ENCODE assay signal across 16 mouse cellular contexts in the genomic region with DNA sequence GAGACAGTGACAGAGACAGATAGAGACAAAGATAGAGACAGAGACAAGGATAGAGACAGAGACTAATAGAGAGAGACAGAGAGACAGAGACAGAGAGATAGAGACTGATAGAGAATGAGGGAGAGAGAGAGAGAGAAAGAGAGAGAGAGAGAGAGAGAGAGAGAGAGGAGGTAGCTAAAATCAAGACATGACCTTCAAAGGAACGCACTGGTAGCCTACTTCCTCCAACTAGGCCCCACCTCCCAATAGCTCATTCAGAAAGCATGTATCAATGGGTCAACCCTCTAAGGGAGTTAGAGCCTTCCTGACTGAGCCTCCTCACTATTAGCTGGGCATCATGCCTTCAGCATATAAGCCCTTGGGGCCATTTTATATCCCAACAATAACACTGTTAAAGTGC. TPM values are rescaled to one million over a fixed set of nuclear protein-coding genes. Genes with fewer than 3 reads are reported as not detected.
DNase-seq lines count a peak whose midpoint lies in the region; ATAC-seq lines count a peak whose summit lies in the region.
"Had no signal": no experiment of that assay in that cellular context is flagged by ENCODE, and none has a peak within 500 bp of the region (broad histone marks: within the 10 kb centered on the region; RNA-seq: fewer than 3 reads in every experiment).

No protein-coding gene starts in this region.

- no peaks in the 10 kb centered on the region for H3K36me3 ChIP-seq in forebrain, embryonic 15.5 days
- H3K36me3 ChIP-seq: embryonic facial prominence, embryonic 13.5 days; embryonic facial prominence, embryonic 15.5 days; forebrain, embryonic 10.5 days; forebrain, embryonic 12.5 days had no signal

- 100% methylated on average over 1 of the region's 1 CpGs for WGBS in forebrain, embryonic 15.5 days

- peak; percentile 85 for ATAC-seq in CD4-positive, CD25-positive, alpha-beta regulatory T cell, adult 4 months
- ATAC-seq in inflammation-experienced regulatory T-cells, adult 6 months, result peak; percentile 63
- ATAC-seq in forebrain, embryonic 15.5 days (replicated peaks), result no peak
- ATAC-seq: forebrain, embryonic 14.5 days; forebrain, postnatal 0 days had no signal

- H3K4me3 ChIP-seq in forebrain, embryonic 15.5 days, result no peak overlapping the region
- H3K4me3 ChIP-seq: embryonic facial prominence, embryonic 13.5 days; embryonic facial prominence, embryonic 15.5 days; erythroblast, embryonic 14.5 days; forebrain, embryonic 10.5 days; forebrain, embryonic 12.5 days had no signal

- no peaks in the 10 kb centered on the region for H3K27me3 ChIP-seq in forebrain, embryonic 15.5 days
- H3K27me3 ChIP-seq: embryonic facial prominence, embryonic 13.5 days; embryonic facial prominence, embryonic 15.5 days; forebrain, embryonic 12.5 days had no signal

- no peak overlapping the region for H3K9ac ChIP-seq in forebrain, embryonic 15.5 days (replicated peaks)
- H3K9ac ChIP-seq: embryonic facial prominence, embryonic 13.5 days; embryonic facial prominence, embryonic 15.5 days; forebrain, embryonic 12.5 days; forebrain, postnatal 0 days had no signal

- H3K9me3 ChIP-seq in forebrain, embryonic 15.5 days, result no peaks in the 10 kb centered on the region
- H3K9me3 ChIP-seq: embryonic facial prominence, embryonic 13.5 days; embryonic facial prominence, embryonic 15.5 days; forebrain, embryonic 10.5 days; forebrain, embryonic 12.5 days had no signal

- no peak overlapping the region for H3K27ac ChIP-seq in forebrain, embryonic 15.5 days (replicated peaks)
- H3K27ac ChIP-seq: embryonic facial prominence, embryonic 13.5 days; embryonic facial prominence, embryonic 15.5 days; forebrain, embryonic 10.5 days; forebrain, embryonic 12.5 days had no signal

- H3K4me1 ChIP-seq in forebrain, embryonic 15.5 days, result no peaks in the 10 kb centered on the region
- H3K4me1 ChIP-seq: embryonic facial prominence, embryonic 13.5 days; embryonic facial prominence, embryonic 15.5 days; forebrain, embryonic 10.5 days; forebrain, embryonic 12.5 days had no signal

- no peak overlapping the region for H3K4me2 ChIP-seq in forebrain, embryonic 15.5 days (replicated peaks)
- H3K4me2 ChIP-seq: embryonic facial prominence, embryonic 13.5 days; embryonic facial prominence, embryonic 15.5 days; forebrain, embryonic 12.5 days had no signal

- DNase-seq in kidney, adult 9 months, result no peak
- no peak for DNase-seq in adrenal gland, adult 2 months
- DNase-seq: adrenal gland, postnatal 10 days; adrenal gland, postnatal 25 days; embryo, embryonic 11 days; forebrain, postnatal 0 days had no signal

RNA-seq across cellular contexts. Expression of a gene that starts 8.7 kb away (rescaled TPM):
- 10 to 100 TPM; 50.0 to 66.9 TPM for polyA plus RNA-seq in CD4-positive, CD25-positive, alpha-beta regulatory T cell, adult 4 months (2017; shearing (Covaris generic))
- 10 to 100 TPM; 50.8 to 68.5 (median 62.7) TPM for polyA plus RNA-seq in inflammation-experienced regulatory T-cells, adult 6 months (2017; shearing (Covaris generic))
- 46.7 and 53.4 TPM in 2 replicates for polyA plus RNA-seq in forebrain, embryonic 15.5 days (2015; fragmentation: Nextera tagmentation; extraction: Ambion mirVana)
- total RNA-seq in adrenal gland, adult 2 months (2021), result 10 to 100 TPM; 28.2 to 39.5 TPM
- 31.5 and 35.7 TPM in 2 replicates for polyA plus RNA-seq in adrenal gland, adult 2 months (2012; rRNA removed)
- total RNA-seq: MEL had no signal

RNA-seq across cellular contexts. Expression of a gene that starts 43.2 kb away (rescaled TPM):
- polyA plus RNA-seq in CD4-positive, CD25-positive, alpha-beta regulatory T cell, adult 4 months (2017; shearing (Covaris generic)), result not detected
- under 1 TPM in 2 of 3 experiments, not detected in 1; 0.40 to 0.44 TPM for polyA plus RNA-seq in inflammation-experienced regulatory T-cells, adult 6 months (2017; shearing (Covaris generic))
- 0.60 and 0.79 TPM in 2 replicates for polyA plus RNA-seq in forebrain, embryonic 15.5 days (2015; fragmentation: Nextera tagmentation; extraction: Ambion mirVana)
- total RNA-seq in adrenal gland, adult 2 months (2021), result under 1 TPM; 0.14 to 0.31 TPM
- 0.06 TPM in 1 of 2 replicates, not detected in the other for polyA plus RNA-seq in adrenal gland, adult 2 months (2012; rRNA removed)
- polyA plus RNA-seq: erythroblast, embryonic 14.5 days had no signal

RNA-seq across cellular contexts. Expression of a gene that starts 43.5 kb away (rescaled TPM):
- 10 to 100 TPM; 27.5 to 27.7 TPM for polyA plus RNA-seq in CD4-positive, CD25-positive, alpha-beta regulatory T cell, adult 4 months (2017; shearing (Covaris generic))
- polyA plus RNA-seq in inflammation-experienced regulatory T-cells, adult 6 months (2017; shearing (Covaris generic)), result 10 to 100 TPM; 28.8 to 36.2 (median 36.2) TPM
- polyA plus RNA-seq in forebrain, embryonic 15.5 days (2015; fragmentation: Nextera tagmentation; extraction: Ambion mirVana), result 83.9 and 88.4 TPM in 2 replicates
- total RNA-seq in adrenal gland, adult 2 months (2021), result 10 to 100 TPM; 48.4 to 50.5 TPM
- polyA plus RNA-seq in adrenal gland, adult 2 months (2012; rRNA removed), result 11.7 and 13.8 TPM in 2 replicates

RNA-seq across cellular contexts. Expression of a gene that starts 48.6 kb away (rescaled TPM):
- polyA plus RNA-seq in CD4-positive, CD25-positive, alpha-beta regulatory T cell, adult 4 months (2017; shearing (Covaris generic)), result 10 to 100 TPM; 57.8 to 78.7 TPM
- polyA plus RNA-seq in inflammation-experienced regulatory T-cells, adult 6 months (2017; shearing (Covaris generic)), result 10 to 100 TPM; 75.5 to 92.5 (median 76.8) TPM
- 63.3 and 64.3 TPM in 2 replicates for polyA plus RNA-seq in forebrain, embryonic 15.5 days (2015; fragmentation: Nextera tagmentation; extraction: Ambion mirVana)
- 100 to 1,000 TPM; 102 to 118 TPM for total RNA-seq in adrenal gland, adult 2 months (2021)
- polyA plus RNA-seq in adrenal gland, adult 2 months (2012; rRNA removed), result 313 and 413 TPM in 2 replicates
